Mouse (Mus musculus): ENCODE measurements at regions not wholly inside any gene's neighbourhood (a gene's known extent, or its start where the extent isn't known, plus 50 kb on each side); places are given as distances from the start of the nearest gene placed in this dataset.

DNA sequence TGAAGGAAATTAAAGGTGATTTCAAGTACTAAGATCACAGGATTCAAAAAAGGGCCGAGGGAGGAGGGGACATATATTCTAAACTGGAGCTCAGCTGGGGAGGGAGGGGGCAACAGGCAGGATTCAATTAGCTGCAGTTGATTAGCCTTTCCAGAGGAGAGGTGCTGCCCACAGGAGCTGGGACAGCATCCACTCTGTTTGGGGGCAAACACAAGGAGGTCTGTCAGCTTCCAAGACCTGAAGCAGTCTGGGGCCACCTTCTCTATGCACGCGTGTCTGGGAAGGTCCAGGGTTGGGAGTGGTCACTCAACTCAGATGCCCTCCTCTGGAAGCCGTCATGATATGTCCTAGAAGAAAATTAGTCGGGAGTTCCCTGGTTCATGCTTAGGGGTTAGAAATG lies 139.1 kb upstream of the Mycn start:
- no peak overlapping the region for H3K27ac ChIP-seq
- TF ChIP-seq CTCF (conservative IDR thresholded peaks at IDR 0.05) = no peak
- H3K4me3 ChIP-seq = no peak overlapping the region
- no peak for DNase-seq (ENCODE audit: low spot score in 2 of 2)

DNA sequence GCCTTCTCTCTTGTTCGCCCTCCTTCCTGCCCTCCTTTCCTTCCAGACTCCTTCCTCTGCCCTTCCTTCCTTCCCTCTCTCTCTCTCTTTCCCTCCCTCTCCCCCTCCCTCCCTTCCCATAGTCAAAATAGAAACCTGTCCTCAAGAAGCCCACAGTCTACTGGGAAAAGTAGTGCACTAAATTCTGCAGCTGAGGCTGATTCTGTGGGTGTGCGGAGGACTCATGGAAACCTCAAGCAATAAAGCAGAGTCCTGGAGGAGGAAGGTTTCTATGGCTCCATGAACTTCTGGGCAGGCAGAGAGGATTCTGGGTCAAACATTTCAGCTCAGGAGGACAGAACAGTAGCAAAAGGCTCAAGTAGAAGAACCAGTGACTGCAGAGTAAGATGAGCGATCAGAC lies 138.1 kb upstream of the Mycn start:
- H3K27ac ChIP-seq = no peak overlapping the region
- TF ChIP-seq CTCF (conservative IDR thresholded peaks at IDR 0.05) = no peak
- DNase-seq (ENCODE audit: low spot score in 2 of 2) = no peak
- no peak overlapping the region for H3K4me3 ChIP-seq

- no peak for TF ChIP-seq CTCF (conservative IDR thresholded peaks at IDR 0.05)
- Histone ChIP-seq H3K4me3 (no peak overlapping the region), H3K27ac (no peak overlapping the region)
- DNase-seq (ENCODE audit: low spot score in 2 of 2) = no peak
Observed at GRCm38 (mm10) chr12:13077689-13078088, 136.0 kb upstream of the Mycn start.

GRCm38 (mm10) chr12:13076699-13077287 lies 135.1 kb upstream of the Mycn start:
- no peak for DNase-seq (ENCODE audit: low spot score in 2 of 2)
- no peak overlapping the region for H3K27ac ChIP-seq
- H3K4me3 ChIP-seq = no peak overlapping the region
- TF ChIP-seq CTCF (conservative IDR thresholded peaks at IDR 0.05) = no peak

DNA sequence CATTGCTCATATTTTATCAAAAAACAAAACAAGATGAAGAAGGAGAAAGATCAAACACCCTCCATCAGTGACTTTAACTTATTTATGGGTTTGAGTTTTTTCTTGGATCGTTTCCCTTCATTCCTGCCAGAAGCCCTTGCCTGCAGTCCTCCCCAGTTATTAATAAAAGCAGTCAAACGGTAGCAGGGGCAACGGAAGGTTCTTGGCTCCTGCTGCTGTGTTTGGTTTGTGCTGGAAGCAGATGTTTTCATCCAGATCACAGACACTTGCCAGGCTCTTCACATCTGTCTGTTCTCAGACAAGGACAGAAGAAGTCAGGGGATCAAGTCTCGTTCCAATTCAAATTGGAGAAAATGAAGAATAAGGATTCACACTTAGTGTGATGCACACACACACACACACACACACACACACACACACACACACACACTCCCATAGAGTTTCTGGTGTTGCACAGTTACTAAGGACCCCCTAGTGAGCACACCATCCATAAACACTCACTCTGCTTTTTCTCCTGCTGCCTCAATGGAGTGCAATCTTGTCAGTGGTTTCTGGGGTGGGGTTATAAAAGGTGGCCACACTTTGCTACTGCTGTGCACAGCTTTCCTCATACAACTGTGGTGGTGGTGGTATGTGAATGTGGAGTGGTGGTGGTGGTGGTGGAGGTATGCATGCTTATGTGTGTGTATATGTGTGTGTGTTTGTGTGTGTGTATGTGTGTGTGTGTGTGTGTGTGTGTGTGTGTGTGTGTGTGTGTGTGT lies 131.6 kb upstream of the Mycn start:
- Histone ChIP-seq H3K4me3 (no peak overlapping the region), H3K27ac (no peak overlapping the region)
- no peak for TF ChIP-seq CTCF (conservative IDR thresholded peaks at IDR 0.05)
- DNase-seq (ENCODE audit: low spot score in 2 of 2) = no peak

GRCm38 (mm10) chr12:13067295-13067694 lies 125.6 kb upstream of the Mycn start:
- Histone ChIP-seq H3K4me3 (no peak overlapping the region), H3K27ac (no peak overlapping the region)
- DNase-seq (ENCODE audit: low spot score in 2 of 2) = no peak
- TF ChIP-seq CTCF (conservative IDR thresholded peaks at IDR 0.05) = no peak

- Histone ChIP-seq H3K27ac (no peak overlapping the region), H3K4me3 (no peak overlapping the region)
- DNase-seq (ENCODE audit: low spot score in 2 of 2) = no peak
- no peak for TF ChIP-seq CTCF (conservative IDR thresholded peaks at IDR 0.05)
Observed at GRCm38 (mm10) chr12:13066604-13067181, 125.0 kb upstream of the Mycn start.

GRCm38 (mm10) chr12:13059473-13059872 lies 117.8 kb upstream of the Mycn start:
- no peak overlapping the region for H3K4me3 ChIP-seq
- H3K27ac ChIP-seq = no peak overlapping the region
- TF ChIP-seq CTCF (conservative IDR thresholded peaks at IDR 0.05) = no peak
- DNase-seq (ENCODE audit: low spot score in 2 of 2) = no peak

- peak in 1 of 2 experiments; percentile 22 for DNase-seq (ENCODE audit: low spot score in 2 of 2)
- Histone ChIP-seq H3K4me3 (no peak overlapping the region), H3K27ac (peak overlapping the region; percentile 36; the same call in 1 of the 2 replicates)
- TF ChIP-seq CTCF (conservative IDR thresholded peaks at IDR 0.05) = no peak
Observed at GRCm38 (mm10) chr12:13056246-13056645, 114.5 kb upstream of the Mycn start.

DNA sequence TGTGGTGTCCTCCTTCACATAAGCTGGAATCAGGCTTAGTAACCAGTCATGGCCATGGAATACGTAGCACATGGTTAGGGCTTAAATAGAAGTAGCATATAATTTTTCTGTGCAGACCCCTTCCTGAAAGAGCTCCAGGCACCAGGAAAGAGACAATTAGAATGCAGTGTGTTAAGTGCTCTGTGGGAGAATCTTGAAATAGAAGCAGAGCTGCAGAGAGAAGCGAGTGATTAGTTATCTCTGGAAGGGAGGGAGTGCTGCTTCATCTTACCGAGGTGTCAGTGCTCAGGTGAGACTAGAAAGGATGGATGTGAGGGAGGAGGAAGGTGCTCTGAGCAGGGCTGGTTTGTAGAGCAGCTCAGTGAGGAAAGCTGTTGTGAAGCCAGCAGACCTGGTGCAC lies 112.9 kb upstream of the Mycn start:
- Histone ChIP-seq H3K4me3 (no peak overlapping the region), H3K27ac (no peak overlapping the region)
- no peak for DNase-seq (ENCODE audit: low spot score in 2 of 2)
- no peak for TF ChIP-seq CTCF (conservative IDR thresholded peaks at IDR 0.05)

- Histone ChIP-seq H3K4me3 (no peak overlapping the region), H3K27ac (no peak overlapping the region)
- DNase-seq (ENCODE audit: low spot score in 2 of 2) = no peak
- TF ChIP-seq CTCF (conservative IDR thresholded peaks at IDR 0.05) = no peak
Observed at GRCm38 (mm10) chr12:13053746-13054145, 112.0 kb upstream of the Mycn start.

- no peak overlapping the region for H3K27ac ChIP-seq
- no peak for TF ChIP-seq CTCF (conservative IDR thresholded peaks at IDR 0.05)
- no peak for DNase-seq (ENCODE audit: low spot score in 2 of 2)
- H3K4me3 ChIP-seq = no peak overlapping the region
Observed at GRCm38 (mm10) chr12:13052845-13053623, 111.3 kb upstream of the Mycn start.

DNA sequence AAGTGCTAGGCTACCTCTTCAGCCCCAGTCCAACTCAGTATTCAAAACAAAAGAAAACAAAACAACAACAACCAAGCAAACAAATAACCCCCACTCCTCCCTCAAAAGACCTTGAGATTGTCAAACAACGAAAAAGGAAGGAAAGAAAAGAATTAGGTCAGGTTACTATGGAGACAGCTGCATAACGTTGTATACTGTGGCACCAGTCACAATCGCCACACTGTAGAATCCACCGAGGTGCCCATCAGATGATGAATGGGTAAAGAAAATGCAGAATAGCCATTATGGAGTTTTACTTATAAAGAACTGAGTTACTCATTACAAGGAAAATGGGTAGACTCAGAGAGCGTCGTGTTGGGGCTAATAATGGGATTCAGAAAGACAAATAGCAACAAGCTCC lies 110.5 kb upstream of the Mycn start:
- no peak overlapping the region for H3K4me3 ChIP-seq
- TF ChIP-seq CTCF (conservative IDR thresholded peaks at IDR 0.05) = no peak
- H3K27ac ChIP-seq = no peak overlapping the region
- no peak for DNase-seq (ENCODE audit: low spot score in 2 of 2)
